In the genomic region with DNA sequence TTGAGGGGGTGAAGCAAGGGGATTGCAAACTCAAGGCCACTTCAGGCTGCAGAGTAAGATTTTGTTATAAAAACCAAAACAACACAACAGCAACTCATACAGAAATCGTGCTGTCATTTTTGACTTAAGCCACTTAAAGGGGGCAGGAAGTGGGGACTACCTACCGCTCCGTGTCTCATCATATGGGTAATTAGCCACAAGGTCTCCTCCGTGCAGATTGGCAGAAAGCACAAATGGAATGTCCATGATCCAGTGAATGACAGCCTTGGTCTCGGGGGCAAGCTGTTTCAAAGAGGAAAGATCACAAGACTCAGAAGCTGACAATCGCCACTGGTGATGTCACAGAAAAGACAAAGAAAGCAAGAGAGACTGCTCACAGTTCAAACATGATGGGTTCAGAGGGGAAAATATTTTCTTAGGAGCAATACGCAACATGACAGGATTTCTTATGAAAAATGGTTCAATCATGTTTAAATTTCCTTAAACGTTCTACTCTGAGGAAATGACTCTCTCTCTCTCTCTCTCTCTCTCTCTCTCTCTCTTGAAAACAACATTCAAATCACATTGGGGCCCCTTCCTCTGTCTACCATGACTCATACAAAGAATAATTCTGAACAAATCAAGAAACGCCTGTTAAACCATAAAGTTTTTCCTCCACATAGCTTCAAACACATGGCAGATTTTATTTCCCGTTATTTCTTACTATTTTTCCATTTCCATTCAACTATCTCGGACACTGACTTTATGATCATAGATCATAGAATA, we compare ENCODE assay signal across 15 mouse cellular contexts.
"Had no signal": no experiment of that assay in that cellular context is flagged by ENCODE, and none has a peak within 500 bp of the region (broad histone marks: within the 10 kb centered on the region; RNA-seq: fewer than 3 reads in every experiment).

No protein-coding gene starts in this region.

- H3K4me2 ChIP-seq: limb, embryonic 13.5 days; liver, embryonic 12.5 days; liver, embryonic 15.5 days; lung, embryonic 15.5 days; midbrain, embryonic 12.5 days had no signal

- ATAC-seq: liver, embryonic 12.5 days had no signal

- H3K27ac ChIP-seq: kidney, postnatal 0 days; limb, embryonic 10.5 days; limb, embryonic 13.5 days; liver, embryonic 12.5 days; liver, embryonic 15.5 days; lung, embryonic 15.5 days; macrophage; midbrain, embryonic 12.5 days had no signal

- DNase-seq: kidney, adult 2 months; kidney, postnatal 25 days; liver; lung, adult 18-20 months; lung, postnatal 10 days; thymus, adult 2 months; thymus, postnatal 14 days had no signal

- H3K4me3 ChIP-seq: limb, embryonic 10.5 days; limb, embryonic 13.5 days; liver, embryonic 12.5 days; liver, embryonic 15.5 days; lung, embryonic 15.5 days; midbrain, embryonic 12.5 days had no signal

- H3K27me3 ChIP-seq: limb, embryonic 13.5 days; liver, embryonic 12.5 days; liver, embryonic 15.5 days; lung, embryonic 15.5 days; midbrain, embryonic 12.5 days had no signal

- H3K4me1 ChIP-seq: limb, embryonic 10.5 days; limb, embryonic 13.5 days; liver, embryonic 12.5 days; liver, embryonic 15.5 days; lung, embryonic 15.5 days; midbrain, embryonic 12.5 days had no signal

- H3K36me3 ChIP-seq: liver, embryonic 12.5 days; liver, embryonic 15.5 days; lung, embryonic 15.5 days had no signal

- H3K9me3 ChIP-seq: limb, embryonic 10.5 days; limb, embryonic 13.5 days; liver, embryonic 12.5 days; liver, embryonic 15.5 days; lung, embryonic 15.5 days had no signal

- H3K9ac ChIP-seq: limb, embryonic 13.5 days; liver, embryonic 12.5 days; liver, embryonic 15.5 days; lung, embryonic 15.5 days; midbrain, embryonic 12.5 days had no signal
